Mouse (Mus musculus): ENCODE results near the gene Hilpda. TPM values are rescaled to one million over a fixed set of nuclear protein-coding genes. Genes with fewer than 3 reads are reported as not detected.

Hilpda gene
- 1 to 10 TPM; 4.6 to 9.3 (median 7.7) TPM for total RNA-seq (2022)

GRCm38 (mm10) chr6:29272312-29273072 lies at the start of gene Hilpda:
Hilpda (plus strand) TSS chr6:29272488.
- peak; percentile 94 for DNase-seq

- no peak for DNase-seq
These were observed 42.9 kb upstream of the Hilpda start for GRCm38 (mm10) chr6:29229265-29229913.

GRCm38 (mm10) chr6:29230386-29230785 lies 41.9 kb upstream of the Hilpda start:
- DNase-seq = no peak

GRCm38 (mm10) chr6:29231799-29232198 lies 40.5 kb upstream of the Hilpda start:
- DNase-seq = no peak

GRCm38 (mm10) chr6:29232321-29232720 lies 40.0 kb upstream of the Hilpda start:
- no peak for DNase-seq

GRCm38 (mm10) chr6:29233710-29234109 lies 38.6 kb upstream of the Hilpda start:
- DNase-seq = no peak

GRCm38 (mm10) chr6:29234272-29234671 lies 38.0 kb upstream of the Hilpda start:
- DNase-seq = no peak

- DNase-seq = no peak
These were observed 31.5 kb upstream of the Hilpda start for GRCm38 (mm10) chr6:29240806-29241205.

GRCm38 (mm10) chr6:29241697-29242096 lies 30.6 kb upstream of the Hilpda start:
- DNase-seq = no peak

GRCm38 (mm10) chr6:29242265-29242664 lies 30.0 kb upstream of the Hilpda start:
- DNase-seq = no peak

GRCm38 (mm10) chr6:29245272-29246120 lies 26.8 kb upstream of the Hilpda start:
- DNase-seq = no peak

GRCm38 (mm10) chr6:29246183-29246582 lies 26.1 kb upstream of the Hilpda start:
- DNase-seq = no peak

- no peak for DNase-seq
These were observed 25.7 kb upstream of the Hilpda start for GRCm38 (mm10) chr6:29246585-29246984.

GRCm38 (mm10) chr6:29247072-29247471 lies 25.2 kb upstream of the Hilpda start:
- no peak for DNase-seq

- DNase-seq = no peak
These were observed 12.9 kb upstream of the Hilpda start for GRCm38 (mm10) chr6:29259418-29259817.

GRCm38 (mm10) chr6:29261831-29262230 lies 10.5 kb upstream of the Hilpda start:
- no peak for DNase-seq

GRCm38 (mm10) chr6:29263650-29264455 lies 8.4 kb upstream of the Hilpda start:
- no peak for DNase-seq

- no peak for DNase-seq
These were observed 7.9 kb upstream of the Hilpda start for GRCm38 (mm10) chr6:29264456-29264781.

GRCm38 (mm10) chr6:29266936-29267335 lies 5.4 kb upstream of the Hilpda start:
- DNase-seq = no peak

- no peak for DNase-seq
These were observed 3.2 kb upstream of the Hilpda start for GRCm38 (mm10) chr6:29269006-29269668.

- no peak for DNase-seq
These were observed 1.3 kb upstream of the Hilpda start for GRCm38 (mm10) chr6:29270961-29271360.

GRCm38 (mm10) chr6:29276746-29277145 lies 4.5 kb downstream of the Hilpda start:
- DNase-seq = no peak

Measured in adrenal gland, adult 8-10 months (tissue).